Mouse (Mus musculus) left cerebral cortex, adult 9 months (tissue): Measurements from ENCODE around the gene Pbx3.
A peak's percentile ranks its signal among the peaks of the same experiment; 100 is the strongest.

Experiments
- DNase-seq, 2 experiments: peaks; one replicate each; pipeline ENCODE4 v3.0.0; 2022; ENCODE audit warnings: low spot score in 2 of 2

The Pbx3 gene

DNA sequence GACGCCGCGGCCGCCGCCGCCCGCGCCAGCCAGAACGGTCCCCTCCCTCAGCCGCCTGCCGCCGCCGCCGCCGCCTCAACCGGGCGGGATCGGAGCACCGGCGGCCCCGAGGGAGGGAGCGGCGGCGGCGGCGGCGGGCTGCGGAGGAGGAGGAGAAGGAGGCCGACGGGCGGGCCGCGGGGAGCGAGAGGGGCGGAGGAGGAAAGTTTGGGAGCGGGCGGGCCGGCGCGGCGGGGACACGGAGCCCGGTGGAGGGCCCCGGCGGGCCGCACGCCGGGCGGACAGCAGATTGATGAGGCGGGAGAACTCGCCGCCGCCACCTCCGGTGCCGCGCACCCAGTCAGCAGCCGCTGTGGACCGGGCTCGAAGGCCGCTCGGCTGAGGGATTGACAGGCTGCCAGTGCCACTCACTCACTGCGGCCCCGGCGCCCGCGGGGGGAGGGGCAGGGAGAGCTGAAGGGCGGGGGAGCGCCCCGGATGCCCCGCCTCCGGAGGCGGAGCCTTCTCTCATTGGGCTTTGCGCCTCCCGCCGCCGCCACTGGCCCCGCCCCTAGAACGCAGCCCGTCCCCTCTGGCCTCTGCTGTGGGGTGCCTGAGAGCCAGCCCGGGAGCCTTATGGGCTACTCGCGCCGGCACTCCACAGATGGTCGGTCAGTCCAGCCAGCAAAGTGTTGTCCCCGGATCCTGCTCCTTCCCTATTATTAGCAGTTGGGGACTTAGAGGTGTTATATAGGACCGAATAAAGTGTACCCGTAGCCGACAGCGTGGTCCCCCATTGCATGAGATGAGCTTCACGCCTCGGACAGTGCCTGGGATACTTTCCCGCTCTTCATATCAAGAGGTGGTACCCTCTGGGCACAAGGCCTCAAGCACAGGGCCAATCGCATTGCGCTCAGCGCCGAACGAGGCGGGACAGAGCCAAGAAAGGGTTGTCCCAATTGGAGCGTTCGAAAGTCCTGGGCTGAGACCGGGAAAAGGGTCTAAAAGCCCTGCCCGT, at the start of gene Pbx3:
Gene Pbx3 (minus strand): TSS at position 838 of the 997 bp plus-strand sequence.
- DNase-seq = peak; percentile 81 to 92

DNA sequence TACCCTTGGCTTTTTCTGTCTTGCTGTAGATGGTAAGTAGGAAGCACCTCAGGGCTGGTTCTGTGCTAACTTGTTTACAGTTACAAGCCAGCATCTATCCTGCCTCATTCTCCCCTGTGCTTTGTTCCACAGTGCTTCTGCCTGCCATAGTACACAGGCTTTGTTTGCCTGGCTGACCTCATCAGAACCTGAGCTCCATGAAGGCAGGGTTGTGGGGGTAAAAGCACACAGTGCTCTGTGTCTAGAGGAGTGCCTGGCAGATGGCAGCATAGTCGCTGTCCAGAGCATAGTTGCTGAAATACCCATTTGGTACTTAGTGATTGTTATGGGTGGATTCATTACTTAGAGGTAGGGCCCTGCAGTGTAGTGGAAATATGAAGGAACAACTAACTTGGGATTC, 47.3 kb upstream of the Pbx3 start:
- no peak for DNase-seq

DNA sequence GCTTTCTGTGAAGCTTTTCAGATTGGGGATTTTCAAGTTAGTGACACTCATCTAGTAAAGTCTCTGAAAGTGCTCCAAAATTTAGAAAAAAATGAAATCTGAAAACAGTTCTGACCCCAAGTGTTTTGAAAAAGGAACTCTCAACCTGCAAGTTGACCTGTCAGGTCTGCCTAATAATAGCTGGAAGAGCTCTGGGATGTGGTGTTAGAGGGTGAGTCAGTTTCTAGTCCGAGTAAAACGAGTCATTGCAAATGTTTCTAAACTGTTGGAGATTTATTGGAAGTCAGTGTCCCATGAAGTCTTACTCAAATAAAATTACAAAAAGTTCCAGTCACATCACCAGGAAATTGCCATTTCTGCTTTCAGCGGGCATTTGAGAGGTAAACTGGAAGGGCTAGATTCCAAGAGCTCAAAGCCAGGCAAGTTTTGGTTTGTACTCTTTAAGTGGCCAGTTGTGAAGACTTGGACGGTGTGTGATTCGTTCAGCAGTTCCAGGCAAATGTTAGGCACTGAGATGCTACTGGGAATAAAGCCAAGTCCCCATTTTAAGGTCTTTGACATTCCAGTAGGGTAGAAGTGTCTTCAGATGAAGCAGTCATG, 36.9 kb upstream of the Pbx3 start:
- no peak for DNase-seq

GRCm38 (mm10) chr2:34408341-34408740, 35.4 kb upstream of the Pbx3 start:
- no peak for DNase-seq

DNA sequence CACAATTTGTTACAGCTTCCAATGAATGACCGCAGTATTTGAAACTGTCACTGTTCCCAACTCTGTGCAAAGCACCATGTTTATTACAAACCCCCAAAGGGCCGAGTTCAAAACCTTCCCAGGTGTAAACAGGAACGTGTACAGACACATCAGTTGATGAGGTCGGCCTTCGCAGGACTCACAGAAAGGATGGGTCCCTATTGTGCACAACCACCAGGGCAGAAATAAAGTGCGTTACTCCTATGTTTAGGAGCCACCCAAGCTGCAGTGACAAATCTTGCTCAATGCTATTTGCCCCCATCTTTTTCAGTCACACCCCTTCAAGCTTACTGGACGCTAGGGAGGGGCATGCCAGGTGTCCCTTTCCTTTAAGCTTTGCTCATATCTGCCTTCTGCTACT, 34.7 kb upstream of the Pbx3 start:
- no peak for DNase-seq

- DNase-seq = peak; percentile 90 to 97
Observed at GRCm38 (mm10) chr2:34406601-34407464, 33.9 kb upstream of the Pbx3 start, which contains the start of gene Mapkap1. Mapkap1 (plus strand) TSS chr2:34406771.

DNA sequence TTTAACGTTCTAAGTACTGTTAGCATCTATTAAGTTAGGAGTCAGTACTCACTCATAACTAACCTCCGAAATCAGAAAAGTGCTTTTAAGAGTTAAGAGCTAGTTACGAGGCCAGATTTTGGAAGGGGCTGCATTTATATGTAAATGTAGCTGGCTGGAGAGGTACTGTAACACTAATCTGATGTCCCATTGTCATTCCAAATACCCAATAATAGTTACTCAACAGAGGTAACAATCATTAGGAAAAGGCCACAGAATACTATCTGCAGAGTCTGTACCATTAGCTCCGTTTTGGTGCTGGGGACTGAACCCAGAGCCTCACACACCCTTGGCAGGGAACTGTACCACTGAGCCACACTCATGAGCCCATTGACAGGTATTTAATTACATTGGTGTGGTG, 26.6 kb upstream of the Pbx3 start:
- DNase-seq = no peak

GRCm38 (mm10) chr2:34378930-34379329, 6.0 kb upstream of the Pbx3 start:
- no peak for DNase-seq

DNA sequence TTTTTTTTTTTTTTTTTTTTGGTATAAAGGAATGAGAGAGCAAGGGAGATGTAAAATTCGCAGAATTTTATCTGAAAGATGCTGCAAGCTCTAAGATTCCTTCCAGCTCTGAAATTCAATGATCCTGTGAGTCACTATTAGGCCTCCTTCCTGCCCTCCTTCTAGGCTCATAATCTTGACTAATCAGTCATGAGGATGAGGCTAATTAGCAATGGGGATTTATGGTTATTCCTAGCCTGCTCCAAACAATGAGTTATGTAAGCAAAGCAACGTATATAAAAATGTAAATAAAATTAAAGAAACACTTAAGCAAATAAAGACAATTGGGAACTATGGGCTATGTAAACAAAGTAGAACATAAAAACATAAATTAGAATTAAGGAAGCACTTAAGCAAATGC, 1.4 kb upstream of the Pbx3 start:
- no peak for DNase-seq

DNA sequence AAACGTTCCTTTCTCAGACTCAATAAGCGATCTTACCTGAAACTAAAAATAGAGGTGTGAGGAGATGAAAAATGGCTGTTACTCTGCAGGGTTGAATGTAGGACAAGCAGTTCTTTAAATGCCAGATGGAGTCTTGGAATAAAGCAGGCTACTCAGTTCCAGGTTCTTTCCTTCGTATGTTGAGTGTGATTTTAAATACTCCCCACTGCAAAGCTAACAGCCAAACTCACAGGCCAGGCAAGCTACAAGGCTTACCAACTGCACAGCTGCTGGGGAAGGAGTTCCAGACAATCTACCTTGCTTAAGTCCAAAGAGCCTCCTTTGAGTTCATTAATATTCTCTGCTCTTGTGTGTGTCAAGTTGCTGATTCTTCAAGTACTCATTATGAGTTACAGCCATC, 944 bp upstream of the Pbx3 start:
- peak in 1 of 2 experiments; percentile 19 for DNase-seq

- no peak for DNase-seq
Observed at GRCm38 (mm10) chr2:34371441-34372304, 1.3 kb downstream of the Pbx3 start.

GRCm38 (mm10) chr2:34370725-34371440, 2.1 kb downstream of the Pbx3 start:
- DNase-seq = no peak

GRCm38 (mm10) chr2:34370349-34370724, 2.6 kb downstream of the Pbx3 start:
- no peak for DNase-seq

DNA sequence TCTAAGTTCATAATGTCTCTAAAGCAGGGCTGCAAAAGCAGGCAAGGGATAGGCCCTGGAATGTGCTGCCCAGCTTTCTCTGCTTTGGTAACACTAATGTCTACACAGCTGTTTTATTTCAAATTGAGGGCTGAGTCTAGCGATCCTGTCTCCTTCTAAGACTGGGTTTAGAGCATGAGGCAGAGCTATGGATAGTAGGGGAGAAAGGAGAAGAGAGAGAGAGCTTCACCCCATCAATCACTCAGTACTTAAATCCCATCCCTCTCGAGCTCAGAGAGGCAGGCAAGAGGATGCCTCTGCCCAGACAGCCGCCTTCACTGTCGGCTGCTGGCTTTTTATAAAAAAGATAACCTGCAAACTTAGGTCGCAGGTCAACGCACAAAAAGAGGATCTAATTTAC, 4.5 kb downstream of the Pbx3 start:
- DNase-seq = no peak

GRCm38 (mm10) chr2:34367024-34367423, 5.9 kb downstream of the Pbx3 start:
- no peak for DNase-seq

DNA sequence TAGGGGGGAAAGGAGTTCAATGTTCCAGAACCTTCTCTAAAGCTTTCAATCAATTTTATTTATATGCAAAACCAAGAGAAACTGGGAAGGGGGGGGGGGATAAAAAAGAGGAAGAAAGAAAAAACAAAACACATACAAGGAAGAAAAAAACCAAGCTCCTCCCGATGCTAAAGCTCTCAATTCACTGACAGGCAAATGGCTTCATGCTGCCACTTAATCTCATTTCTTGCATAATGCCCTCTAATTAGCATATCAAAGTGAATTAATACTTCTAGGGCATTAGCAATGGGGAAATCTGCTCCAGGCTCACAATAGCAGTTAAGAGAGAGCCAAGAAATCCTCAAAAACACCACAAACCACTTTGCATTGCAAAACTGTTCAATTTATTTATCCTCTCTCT, 9.3 kb downstream of the Pbx3 start:
- no peak for DNase-seq

DNA sequence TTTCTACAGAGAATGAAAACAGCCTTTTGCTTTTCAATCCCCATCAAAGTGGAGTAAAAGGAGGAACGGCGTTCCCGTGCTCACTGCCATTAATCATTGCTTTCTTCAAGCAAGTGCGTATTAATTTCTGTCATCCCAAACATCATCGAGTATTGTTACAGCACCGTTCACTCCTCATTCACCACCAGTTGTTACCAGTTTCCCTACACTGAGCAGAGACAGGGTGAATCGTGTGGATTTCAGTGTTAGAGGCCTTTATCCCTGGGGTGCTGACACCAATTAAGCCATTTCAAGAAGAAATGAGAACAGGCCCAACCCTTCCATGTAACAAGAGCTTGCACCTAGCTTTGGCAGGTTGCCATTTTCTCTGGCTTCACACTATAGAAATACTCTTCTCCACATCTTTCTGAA, 17.1 kb downstream of the Pbx3 start:
- DNase-seq = no peak

- no peak for DNase-seq
Observed at GRCm38 (mm10) chr2:34352006-34352405, 20.9 kb downstream of the Pbx3 start.

DNA sequence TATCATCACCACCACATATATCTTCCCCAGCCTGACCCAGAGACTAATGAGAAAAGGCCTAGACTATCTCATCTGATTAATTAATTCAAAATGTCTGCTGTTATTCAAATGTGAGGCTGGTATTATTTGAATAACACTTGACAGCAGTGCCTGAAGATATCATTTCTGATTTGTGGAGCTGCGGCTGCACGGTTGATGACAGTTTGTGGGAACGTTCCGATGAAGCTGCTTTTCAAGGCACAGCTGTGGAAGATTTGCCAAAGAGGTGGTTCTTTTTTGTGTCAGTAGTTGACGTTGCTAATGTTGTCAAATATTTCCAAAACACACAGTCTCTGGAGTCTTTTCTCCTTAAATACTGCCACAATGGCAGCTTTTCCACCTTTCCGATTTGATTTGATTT, 25.8 kb downstream of the Pbx3 start:
- DNase-seq = no peak

DNA sequence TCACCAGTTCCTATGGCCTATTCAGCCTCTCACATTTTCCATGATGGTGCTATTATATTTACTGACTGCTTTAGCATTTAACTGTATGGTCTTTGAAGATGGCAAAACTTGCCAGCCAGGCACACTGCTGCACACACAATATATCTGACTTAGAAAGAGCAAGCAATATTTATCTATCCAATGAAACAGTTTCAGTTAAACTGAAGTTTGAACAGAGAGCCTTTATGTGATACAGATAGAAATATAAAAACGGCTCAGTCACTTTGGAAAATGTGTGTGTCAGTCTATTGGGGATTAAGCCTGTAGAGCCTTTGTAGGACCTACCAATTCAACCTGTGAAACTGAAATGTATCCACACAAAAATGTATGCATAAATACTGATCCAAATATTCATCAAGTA, 74.3 kb downstream of the Pbx3 start:
- no peak for DNase-seq
